Mouse (Mus musculus) megakaryocyte, embryonic 14.5 days (primary cell): Measurements from ENCODE around the gene Gstp2.

ENCODE experiments used
- FLI1 ChIP-seq: IDR thresholded peaks from 2 replicates; pipeline ENCODE4 v1.6.1; 2012; ENCODE audit warnings: low read length, inconsistent platforms, mixed read lengths
- GATA1 ChIP-seq: IDR thresholded peaks from 3 replicates; pipeline ENCODE4 v1.6.1; 2012; ENCODE audit warnings: mixed read lengths, low read length, inconsistent platforms, borderline replicate concordance

GRCm38 (mm10) chr19:4083316-4083715, 37.5 kb upstream of the Gstp2 start:
- no peak for TF ChIP-seq GATA1
- no peak for TF ChIP-seq FLI1
